Comparison of ENCODE assay signal across 14 mouse cellular contexts in the genomic region with DNA sequence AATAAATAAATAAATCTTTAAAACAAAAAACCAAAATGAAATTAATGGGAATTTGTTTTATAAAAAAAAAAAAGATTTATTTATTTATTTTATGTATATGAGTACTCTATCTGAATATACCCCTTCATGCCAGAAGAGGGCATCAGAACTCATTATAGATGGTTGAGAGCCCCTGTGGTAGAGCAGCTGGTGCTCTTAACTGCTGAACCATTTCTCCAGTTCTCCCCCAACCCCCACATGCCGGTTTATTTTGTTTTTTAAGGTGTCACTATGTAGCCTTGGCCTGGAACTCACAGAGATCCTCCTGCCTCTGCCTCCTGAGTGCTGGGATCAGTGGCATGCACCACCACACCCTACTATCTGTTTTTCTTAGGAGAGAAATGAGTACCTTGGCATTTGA. TPM values are rescaled to one million over a fixed set of nuclear protein-coding genes. Genes with fewer than 3 reads are reported as not detected.
DNase-seq lines count a peak whose midpoint lies in the region; ATAC-seq and TF ChIP-seq lines count a peak whose summit lies in the region.
"Had no signal": no experiment of that assay in that cellular context is flagged by ENCODE, and none has a peak within 500 bp of the region (broad histone marks: within the 10 kb centered on the region; RNA-seq: fewer than 3 reads in every experiment).

No protein-coding gene starts in this region.

- no peak for TF ChIP-seq EP300 in MEL (IDR thresholded peaks at IDR 0.05; ENCODE audit: low read depth in 1 of 2, low read length in 2 of 2)
- no peak for TF ChIP-seq EP300 in stomach, postnatal 0 days (optimal IDR thresholded peaks at IDR 0.05)

- H3K36me3 ChIP-seq in kidney, adult 2 months (ENCODE audit: control insufficient read depth, insufficient read depth, low read length): no peaks in the 10 kb centered on the region
- H3K36me3 ChIP-seq in MEL (ENCODE audit: control insufficient read depth in 1 of 2, insufficient read depth in 2 of 2, low read length in 2 of 2): peaks cover 0 to 2% of the 10 kb centered on the region in 2 experiments; a peak in 2 of 4 replicates
- H3K36me3 ChIP-seq in stomach, postnatal 0 days (ENCODE audit: control insufficient read depth, insufficient read depth, low read length): no peaks in the 10 kb centered on the region
- H3K36me3 ChIP-seq: liver, embryonic 15.5 days had no signal

- TF ChIP-seq RAD21 in MEL (IDR thresholded peaks at IDR 0.05; ENCODE audit: low read depth, low read length): no peak

- peaks cover 20% of the 10 kb centered on the region for H3K79me2 ChIP-seq in MEL (ENCODE audit: control insufficient read depth, insufficient read depth, low read length, poor library complexity)

- no peak overlapping the region for H3K4me3 ChIP-seq in kidney, adult 2 months (ENCODE audit: insufficient read depth, low read depth, low read length)
- no peak overlapping the region for H3K4me3 ChIP-seq in MEL (ENCODE audit: control insufficient read depth in 1 of 2, insufficient read depth in 1 of 2, low read depth in 2 of 2, low read length in 2 of 2)
- no peak overlapping the region for H3K4me3 ChIP-seq in stomach, postnatal 0 days (ENCODE audit: low read depth, low read length)
- H3K4me3 ChIP-seq: forebrain, embryonic 13.5 days; liver, embryonic 15.5 days; midbrain, embryonic 12.5 days had no signal

- 0 out of 2 replicates have a peak, but pooled peaks cover 3% of the 10 kb centered on the region for H3K4me1 ChIP-seq in kidney, adult 2 months (ENCODE audit: control insufficient read depth, insufficient read depth, low read length)
- peaks cover 5 to 8% of the 10 kb centered on the region in 2 experiments for H3K4me1 ChIP-seq in MEL (ENCODE audit: control insufficient read depth in 1 of 2, insufficient read depth in 2 of 2, low read length in 2 of 2)
- peaks cover 3% of the 10 kb centered on the region; the same call in 1 of the 2 replicates for H3K4me1 ChIP-seq in stomach, postnatal 0 days (replicated peaks; ENCODE audit: control insufficient read depth, insufficient read depth)

- no peak for TF ChIP-seq CTCF in kidney, adult 2 months (conservative IDR thresholded peaks at IDR 0.05; ENCODE audit: insufficient read depth, insufficient read length, low read depth, low read length)
- TF ChIP-seq CTCF in MEL (IDR thresholded peaks at IDR 0.05 in 2 of 3, conservative IDR thresholded peaks at IDR 0.05 in 1 of 3; ENCODE audit: control insufficient read depth in 1 of 3, insufficient read depth in 1 of 3, low read depth in 2 of 3, low read length in 3 of 3, poor library complexity in 1 of 3, severe bottlenecking in 1 of 3): peak; percentile 5 to 12 (median 10); a peak in 3 of 6 replicates
- peak; percentile 39 for TF ChIP-seq CTCF in stomach, postnatal 0 days (IDR thresholded peaks at IDR 0.05; ENCODE audit: low read depth)

- no peak overlapping the region for H3K4me2 ChIP-seq in stomach, postnatal 0 days (replicated peaks; ENCODE audit: low read depth)
- H3K4me2 ChIP-seq: forebrain, embryonic 13.5 days; hindbrain, embryonic 14.5 days; liver, embryonic 15.5 days; midbrain, embryonic 12.5 days had no signal

- H3K27me3 ChIP-seq in kidney, adult 2 months (replicated peaks; ENCODE audit: control insufficient read depth, insufficient read depth, low read length): no peaks in the 10 kb centered on the region
- no peaks in the 10 kb centered on the region for H3K27me3 ChIP-seq in MEL (ENCODE audit: control insufficient read depth in 1 of 2, insufficient read depth in 2 of 2, low read length in 2 of 2)
- H3K27me3 ChIP-seq in stomach, postnatal 0 days (ENCODE audit: control insufficient read depth, insufficient read depth, low read length): no peaks in the 10 kb centered on the region
- H3K27me3 ChIP-seq: forebrain, embryonic 13.5 days; liver, embryonic 15.5 days; midbrain, embryonic 12.5 days had no signal

- no peak for TF ChIP-seq POLR2A in kidney, adult 2 months (IDR thresholded peaks at IDR 0.05; ENCODE audit: low read depth, low read length)
- no peak for TF ChIP-seq POLR2A in MEL (IDR thresholded peaks at IDR 0.05; ENCODE audit: control insufficient read depth in 1 of 2, insufficient read depth in 1 of 2, low read depth in 1 of 2, low read length in 2 of 2, poor library complexity in 1 of 2)

- no peak overlapping the region for H3K27ac ChIP-seq in kidney, adult 2 months (ENCODE audit: insufficient read depth, low read depth, low read length)
- no peak overlapping the region for H3K27ac ChIP-seq in MEL (ENCODE audit: control insufficient read depth, low read depth, low read length)
- no peak overlapping the region for H3K27ac ChIP-seq in stomach, postnatal 0 days (replicated peaks)
- H3K27ac ChIP-seq: forebrain, embryonic 13.5 days; hindbrain, embryonic 14.5 days; liver, embryonic 15.5 days; midbrain, embryonic 12.5 days had no signal

- no peak for ATAC-seq in stomach, postnatal 0 days (ENCODE audit: low FRiP score, low TSS enrichment)
- ATAC-seq: forebrain, embryonic 13.5 days had no signal

- no peaks in the 10 kb centered on the region for H3K9me3 ChIP-seq in MEL (replicated peaks; ENCODE audit: insufficient read depth, low read length)
- no peaks in the 10 kb centered on the region for H3K9me3 ChIP-seq in stomach, postnatal 0 days (ENCODE audit: control insufficient read depth, low read length)
- H3K9me3 ChIP-seq: forebrain, embryonic 13.5 days; liver, embryonic 15.5 days; midbrain, embryonic 12.5 days had no signal

- WGBS in kidney, adult 2 months: 58% methylated on average over 1 of the region's 1 CpGs
- WGBS in stomach, postnatal 0 days: 59% methylated on average over 1 of the region's 1 CpGs

- no peak overlapping the region for H3K9ac ChIP-seq in MEL (ENCODE audit: control insufficient read depth, low read depth, low read length, poor library complexity, severe bottlenecking)
- no peak overlapping the region for H3K9ac ChIP-seq in stomach, postnatal 0 days (ENCODE audit: low read length)
- H3K9ac ChIP-seq: forebrain, embryonic 13.5 days; hindbrain, embryonic 14.5 days; liver, embryonic 15.5 days; midbrain, embryonic 12.5 days had no signal

- peak; percentile 25 for DNase-seq in kidney, adult 2 months
- no peak for DNase-seq in kidney, postnatal 10 days
- DNase-seq in retina, postnatal 1 day: peak; percentile 55
- no peak for DNase-seq in retina, embryonic 14.5 days (ENCODE audit: low spot score)
- DNase-seq in MEL (ENCODE audit: low read depth, low spot score) (peak; percentile 51), adipocyte (ENCODE audit: low spot score) (no peak)
- DNase-seq in stomach, postnatal 0 days (ENCODE audit: low spot score): no peak
- DNase-seq: adrenal gland, postnatal 14 days; cerebellum, adult 11-12 months; gastrocnemius, postnatal 14 days had no signal

TF ChIP-seq in MEL, 35 proteins besides CTCF, POLR2A, EP300 and RAD21:
- TF ChIP-seq ZKSCAN1 (IDR thresholded peaks at IDR 0.05; ENCODE audit: low read depth, low read length) (no peak), TBP (IDR thresholded peaks at IDR 0.05; ENCODE audit: low read depth, low read length) (no peak), MAX (IDR thresholded peaks at IDR 0.05; ENCODE audit: low read length) (no peak)
TF ChIP-seq in MEL: peak in this region for 0.

RNA-seq across cellular contexts. Expression of a gene that starts 1.8 kb away (rescaled TPM):
- polyA plus RNA-seq in kidney, adult 2 months (2012; rRNA removed): 18.8 and 23.3 TPM in 2 replicates
- 16.7 and 22.4 TPM in 2 replicates for total RNA-seq in MEL (2012; rRNA removed)
- 10 to 100 TPM in 1 of 2 experiments, not detected in 1; 32.3 TPM for polyA plus RNA-seq in MEL (2012; ENCODE audit: insufficient read depth in 1 of 2, insufficient read length in 2 of 2, low read depth in 1 of 2, low replicate concordance in 2 of 2, missing spikeins in 1 of 2)
- polyA plus RNA-seq in stomach, postnatal 0 days (2015; fragmentation: Nextera tagmentation; extraction: Ambion mirVana): 17.1 and 18.8 TPM in 2 replicates

RNA-seq across cellular contexts. Expression of a gene that starts 19.9 kb away (rescaled TPM):
- 33.9 and 34.2 TPM in 2 replicates for polyA plus RNA-seq in kidney, adult 2 months (2012; rRNA removed)
- total RNA-seq in MEL (2012; rRNA removed): 12.3 and 16.1 TPM in 2 replicates
- 10 to 100 TPM in 1 of 2 experiments, not detected in 1; 31.9 TPM for polyA plus RNA-seq in MEL (2012; ENCODE audit: insufficient read depth in 1 of 2, insufficient read length in 2 of 2, low read depth in 1 of 2, low replicate concordance in 2 of 2, missing spikeins in 1 of 2)
- 2.6 and 2.7 TPM in 2 replicates for polyA plus RNA-seq in stomach, postnatal 0 days (2015; fragmentation: Nextera tagmentation; extraction: Ambion mirVana)

Comparison
In these comparisons a context has a peak if more than half of its experiments do, and no peak if none do; other contexts are left out.
1. DNase-seq: peak in kidney, adult 2 months (single experiment), retina, postnatal 1 day (single experiment) and MEL (single experiment); none in kidney, postnatal 10 days (single experiment), retina, embryonic 14.5 days (single experiment), stomach, postnatal 0 days (single experiment) and adipocyte (single experiment).